In genomic region chr2:101822785-101823184, GRCm38 (mm10) we compare ENCODE assay signal across 9 mouse cellular contexts.
DNase-seq lines count a peak whose midpoint lies in the region; ATAC-seq lines count a peak whose summit lies in the region.
"Had no signal": no experiment of that assay in that cellular context is flagged by ENCODE, and none has a peak within 500 bp of the region (broad histone marks: within the 10 kb centered on the region; RNA-seq: fewer than 3 reads in every experiment).

No protein-coding gene starts in this region.

- 62% methylated on average over 13 of the region's 13 CpGs for WGBS in heart, embryonic 10.5 days
- 76% methylated on average over 13 of the region's 13 CpGs for WGBS in hindbrain, embryonic 13.5 days

- intact Hi-C loops in gastrocnemius, postnatal 14 days (cut with DNase I; ENCODE audit: low total_unique reads): no loop called here
- intact Hi-C loops in gastrocnemius, postnatal 36 days (cut with DNase I): no loop called here

- no peak overlapping the region for H3K9ac ChIP-seq in hindbrain, embryonic 13.5 days
- H3K9ac ChIP-seq: liver, embryonic 15.5 days had no signal

- 0 out of 2 replicates have a peak overlapping the region, but pooled peaks have one; percentile 4 for H3K27ac ChIP-seq in heart, embryonic 10.5 days
- no peak overlapping the region for H3K27ac ChIP-seq in hindbrain, embryonic 13.5 days
- H3K27ac ChIP-seq: liver, embryonic 15.5 days had no signal

- ATAC-seq in hindbrain, embryonic 13.5 days (ENCODE audit: low FRiP score): no peak

- H3K4me1 ChIP-seq in heart, embryonic 10.5 days: peaks cover 21% of the 10 kb centered on the region
- H3K4me1 ChIP-seq in hindbrain, embryonic 13.5 days (replicated peaks): 0 out of 2 replicates have a peak, but pooled peaks cover 4% of the 10 kb centered on the region

- H3K4me3 ChIP-seq in heart, embryonic 10.5 days: no peak overlapping the region
- no peak overlapping the region for H3K4me3 ChIP-seq in hindbrain, embryonic 13.5 days
- H3K4me3 ChIP-seq: liver, embryonic 15.5 days had no signal

- H3K4me2 ChIP-seq in hindbrain, embryonic 13.5 days: no peak overlapping the region
- H3K4me2 ChIP-seq: liver, embryonic 15.5 days had no signal

- H3K27me3 ChIP-seq in heart, embryonic 10.5 days (ENCODE audit: insufficient read depth, poor library complexity, severe bottlenecking): no peaks in the 10 kb centered on the region
- H3K27me3 ChIP-seq in hindbrain, embryonic 13.5 days: no peaks in the 10 kb centered on the region
- H3K27me3 ChIP-seq: liver, embryonic 15.5 days had no signal

- H3K36me3 ChIP-seq in heart, embryonic 10.5 days: no peaks in the 10 kb centered on the region
- no peaks in the 10 kb centered on the region for H3K36me3 ChIP-seq in hindbrain, embryonic 13.5 days
- H3K36me3 ChIP-seq: liver, embryonic 15.5 days had no signal

- DNase-seq in gastrocnemius, postnatal 14 days: peak; percentile 21
- no peak for DNase-seq in gastrocnemius, postnatal 36 days
- peak; percentile 34 for DNase-seq in R1 (ENCODE audit: low read depth, low spot score)
- no peak for DNase-seq in heart, embryonic 10.5 days (ENCODE audit: low spot score)
- DNase-seq in kidney, adult 8-10 months: peak; percentile 42 to 50
- DNase-seq in embryo, embryonic 11 days: no peak
- DNase-seq in natural killer cell, adult 2 months (ENCODE audit: low spot score in 2 of 2): no peak

- H3K9me3 ChIP-seq in heart, embryonic 10.5 days: no peaks in the 10 kb centered on the region
- H3K9me3 ChIP-seq in hindbrain, embryonic 13.5 days: no peaks in the 10 kb centered on the region
- H3K9me3 ChIP-seq: liver, embryonic 15.5 days had no signal

Comparison
In these comparisons a context has a peak if more than half of its experiments do, and no peak if none do; other contexts are left out.
1. DNase-seq: peak in gastrocnemius, postnatal 14 days (single experiment), R1 (single experiment) and kidney, adult 8-10 months (2 of 2); none in gastrocnemius, postnatal 36 days (0 of 2), heart, embryonic 10.5 days (single experiment), embryo, embryonic 11 days (single experiment) and natural killer cell, adult 2 months (0 of 2).